Mouse (Mus musculus) brain, adult 2 months (tissue): Measurements from ENCODE around the gene Trim46.
A peak's percentile ranks its signal among the peaks of the same experiment; 100 is the strongest.
"Not testable (repeated sequence)": the region's sequence is repeated elsewhere in the genome, so short reads cannot be mapped to it uniquely, and the experiment has no call there.

Experiments used
- DNase-seq: peaks from one replicate; pipeline ENCODE4 v3.0.0; 2011; ENCODE audit warnings: low read depth, low spot score

The Trim46 gene

GRCm38 (mm10) chr3:89233562-89234110, 12.5 kb downstream of the Trim46 start:
- DNase-seq = no peak

DNA sequence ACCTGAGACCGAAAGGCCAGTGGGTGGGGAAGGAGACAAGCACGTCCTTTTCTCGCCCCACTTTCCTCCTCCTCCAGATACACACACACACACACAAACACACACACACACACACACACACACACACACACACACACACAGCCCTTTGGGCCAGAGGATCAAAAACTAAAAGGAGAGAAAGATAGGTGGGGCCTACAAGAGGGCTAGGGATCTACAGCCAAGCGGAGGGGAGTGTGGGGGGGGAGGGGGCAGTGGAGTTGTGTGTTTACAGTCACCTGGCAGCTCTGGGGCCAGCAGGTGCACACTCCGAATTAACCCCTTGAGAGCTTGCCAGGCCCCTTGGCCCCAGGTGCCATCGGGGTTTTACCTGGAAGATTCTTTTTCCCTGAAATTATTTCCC, 13.5 kb downstream of the Trim46 start:
- no peak for DNase-seq

DNA sequence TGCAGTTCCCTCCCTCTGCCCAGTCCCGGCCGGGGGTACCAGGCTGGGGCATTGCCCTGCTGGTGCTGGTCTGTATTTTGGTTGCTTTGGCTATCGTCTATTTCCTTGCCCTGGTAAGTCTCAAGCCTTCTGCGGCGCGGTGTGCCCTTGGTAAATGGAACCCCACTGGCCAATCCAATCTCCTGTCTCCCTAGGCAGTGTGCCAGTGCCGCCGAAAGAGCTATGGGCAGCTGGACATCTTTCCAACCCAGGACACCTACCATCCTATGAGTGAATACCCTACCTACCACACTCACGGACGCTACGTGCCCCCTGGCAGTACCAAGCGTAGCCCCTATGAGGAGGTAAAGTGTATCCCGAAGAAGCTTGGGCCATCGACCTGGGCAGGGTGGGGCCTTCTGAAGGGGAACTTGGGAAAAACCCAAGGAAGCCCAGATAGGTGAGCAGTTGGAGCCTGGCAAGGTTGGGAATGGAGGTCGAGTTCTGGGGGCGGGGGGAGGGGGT, 14.3 kb downstream of the Trim46 start:
- no peak for DNase-seq

GRCm38 (mm10) chr3:89231345-89231744, 14.8 kb downstream of the Trim46 start:
- no peak for DNase-seq

- no peak for DNase-seq
These were observed 15.5 kb downstream of the Trim46 start for GRCm38 (mm10) chr3:89230561-89230960.

DNA sequence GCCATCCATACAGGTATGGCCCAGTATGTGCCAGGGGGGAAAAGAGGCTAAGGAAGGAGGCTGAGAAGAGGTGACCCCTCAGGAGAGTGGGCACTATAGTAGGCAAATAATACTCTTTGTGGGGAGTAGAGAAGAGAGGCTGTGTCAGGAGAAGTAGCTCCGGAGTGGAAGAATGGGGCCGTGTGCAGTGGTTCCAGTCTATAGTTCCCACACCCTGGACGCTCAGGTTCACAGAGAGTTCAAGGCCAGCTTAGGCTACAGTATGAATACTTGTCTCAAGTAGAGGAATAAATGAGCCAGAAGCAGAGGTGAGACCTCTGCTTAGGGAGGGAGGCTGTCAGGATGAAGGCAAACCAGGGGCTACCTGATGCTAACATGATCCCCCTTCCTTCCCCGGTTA, 16.8 kb downstream of the Trim46 start:
- no peak for DNase-seq

DNA sequence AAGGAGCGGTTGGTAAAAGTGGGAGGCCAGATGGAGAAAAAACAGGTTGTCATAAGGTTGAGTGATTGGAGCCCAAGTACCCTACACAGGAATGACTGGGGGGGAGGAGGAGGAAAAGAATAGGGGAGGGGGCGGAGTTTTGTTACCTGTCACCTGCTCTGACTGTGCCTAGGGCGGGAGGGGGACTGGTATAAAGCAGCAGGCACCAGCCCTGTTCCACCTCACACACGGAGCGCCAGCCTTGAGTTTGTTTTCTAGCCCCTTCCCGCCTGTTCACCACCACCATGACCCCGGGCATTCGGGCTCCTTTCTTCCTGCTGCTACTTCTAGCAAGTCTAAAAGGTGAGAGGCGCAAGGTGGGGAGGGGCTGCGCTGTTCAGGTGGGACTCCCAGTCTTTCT, 17.3 kb downstream of the Trim46 start, which contains the start of gene Muc1:
Gene Muc1, plus strand, starts transcription at position 222 of the 400 bp plus-strand sequence.
- no peak for DNase-seq

GRCm38 (mm10) chr3:89228180-89228549, 17.9 kb downstream of the Trim46 start:
- peak; percentile 86 for DNase-seq

DNA sequence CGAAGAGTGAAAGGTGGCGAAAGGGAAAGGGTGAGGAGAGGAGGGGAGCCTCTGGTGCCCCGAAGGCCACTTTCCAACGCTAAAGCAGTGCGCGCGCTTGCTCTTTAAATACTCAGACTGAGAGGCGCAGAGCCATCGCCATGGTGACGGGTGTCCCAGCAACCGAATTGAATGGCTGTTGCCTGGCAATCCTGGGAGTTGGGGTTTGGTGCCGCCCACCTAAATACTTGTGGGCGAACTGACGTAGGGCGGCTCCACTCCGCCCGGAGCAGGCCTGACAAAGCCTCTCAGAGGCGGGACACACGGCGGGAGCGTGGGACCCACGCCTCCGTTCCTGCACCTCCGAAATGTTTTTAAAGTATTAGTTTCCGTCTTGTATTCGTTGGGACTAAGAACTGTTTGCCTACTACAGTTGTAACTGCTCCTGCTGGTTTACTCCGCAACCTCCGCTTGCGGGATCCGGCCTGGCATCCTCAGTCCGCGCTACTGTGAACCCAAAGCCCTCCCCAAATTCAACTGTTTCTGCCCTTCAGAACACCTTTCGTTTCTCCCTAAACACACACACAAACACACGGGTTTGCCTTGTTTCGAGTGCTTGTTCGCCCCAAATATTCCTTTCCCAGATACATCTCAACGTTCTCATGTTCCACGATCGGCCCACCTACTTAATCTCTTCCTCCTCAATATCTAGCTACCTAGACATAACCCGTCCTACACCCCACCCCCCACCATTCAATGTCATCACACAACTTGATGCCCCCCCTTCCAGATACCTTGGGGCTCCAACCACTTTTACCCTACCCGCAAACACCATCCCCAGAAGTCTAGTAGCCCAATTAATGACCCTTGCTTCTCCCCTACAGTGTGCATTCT, 18.6 kb downstream of the Trim46 start:
- peak; percentile 96 for DNase-seq

DNA sequence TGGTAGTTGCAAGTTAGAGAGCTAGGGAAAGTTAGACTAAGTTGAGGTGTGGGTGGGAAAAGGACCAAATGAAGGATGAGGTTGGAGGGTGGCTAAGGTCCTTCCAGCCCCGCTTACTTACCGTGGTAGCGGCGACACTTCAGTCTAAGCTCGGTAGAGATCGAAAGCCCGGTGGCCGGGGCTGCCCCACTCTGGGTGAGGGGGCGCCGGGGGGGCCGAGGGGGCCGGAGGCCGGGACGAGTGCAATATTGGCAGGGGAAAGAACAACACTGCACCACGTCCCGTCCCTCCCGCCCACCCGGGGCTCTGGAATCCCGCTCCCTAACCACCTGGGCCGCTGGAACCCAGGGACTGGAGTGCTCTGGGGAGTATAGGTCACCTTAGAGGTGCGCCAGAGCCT, 19.2 kb downstream of the Trim46 start, which contains the start of gene Mtx1:
Gene Mtx1, minus strand, starts transcription at position 189 of the 400 bp plus-strand sequence.
- no peak for DNase-seq

GRCm38 (mm10) chr3:89226361-89226760, 19.7 kb downstream of the Trim46 start:
- DNase-seq = no peak

- DNase-seq = peak; percentile 67
These were observed 20.2 kb downstream of the Trim46 start for GRCm38 (mm10) chr3:89225918-89226317.

GRCm38 (mm10) chr3:89225321-89225815, 20.7 kb downstream of the Trim46 start:
- DNase-seq = no peak

- no peak for DNase-seq
These were observed 21.3 kb downstream of the Trim46 start for GRCm38 (mm10) chr3:89224796-89225195.

GRCm38 (mm10) chr3:89221167-89221566, 24.9 kb downstream of the Trim46 start:
- peak; percentile 56 for DNase-seq

DNA sequence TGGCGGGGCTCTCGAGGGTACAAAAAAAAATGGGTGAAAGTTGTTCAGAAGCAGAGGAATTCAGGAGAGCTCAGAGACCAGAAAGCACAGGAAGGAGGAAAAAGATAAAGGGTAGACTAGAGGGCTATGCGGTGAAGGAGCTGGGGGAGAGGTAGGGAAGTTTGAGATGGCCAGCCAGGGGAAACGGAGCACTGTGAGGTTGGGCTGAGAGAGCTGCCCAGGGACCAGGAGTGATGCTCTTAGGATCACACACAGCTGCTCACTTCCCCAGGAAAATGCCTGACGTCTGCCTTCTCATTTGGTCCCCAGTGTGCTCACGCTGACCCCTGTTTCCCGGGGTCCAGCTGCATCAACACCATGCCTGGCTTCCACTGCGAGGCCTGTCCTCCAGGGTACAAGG, 26.6 kb downstream of the Trim46 start:
- DNase-seq = no peak

DNA sequence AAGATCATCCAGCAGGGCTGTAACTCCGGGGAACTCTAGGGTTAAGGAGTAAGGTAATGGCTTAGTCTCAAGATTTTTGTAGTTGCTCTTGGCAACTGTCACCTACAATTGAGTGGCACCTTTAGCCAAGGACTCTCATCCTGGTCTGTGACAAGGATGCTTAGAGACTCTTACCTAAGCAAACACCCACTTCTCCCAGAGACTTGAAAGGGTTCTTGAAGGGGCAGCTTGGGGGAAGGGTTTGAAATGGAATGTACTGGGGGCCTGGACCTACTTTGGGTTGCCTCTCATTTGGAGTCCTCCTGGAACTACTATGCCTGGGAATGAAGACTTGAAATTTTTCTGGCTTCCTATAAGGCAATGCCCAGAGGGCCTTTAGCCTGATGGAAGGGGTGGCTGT, 27.8 kb downstream of the Trim46 start:
- DNase-seq = no peak

GRCm38 (mm10) chr3:89216407-89216806, 29.7 kb downstream of the Trim46 start:
- not testable (repeated sequence) for DNase-seq

- DNase-seq = peak; percentile 94
These were observed 30.3 kb downstream of the Trim46 start for GRCm38 (mm10) chr3:89215853-89216252.

DNA sequence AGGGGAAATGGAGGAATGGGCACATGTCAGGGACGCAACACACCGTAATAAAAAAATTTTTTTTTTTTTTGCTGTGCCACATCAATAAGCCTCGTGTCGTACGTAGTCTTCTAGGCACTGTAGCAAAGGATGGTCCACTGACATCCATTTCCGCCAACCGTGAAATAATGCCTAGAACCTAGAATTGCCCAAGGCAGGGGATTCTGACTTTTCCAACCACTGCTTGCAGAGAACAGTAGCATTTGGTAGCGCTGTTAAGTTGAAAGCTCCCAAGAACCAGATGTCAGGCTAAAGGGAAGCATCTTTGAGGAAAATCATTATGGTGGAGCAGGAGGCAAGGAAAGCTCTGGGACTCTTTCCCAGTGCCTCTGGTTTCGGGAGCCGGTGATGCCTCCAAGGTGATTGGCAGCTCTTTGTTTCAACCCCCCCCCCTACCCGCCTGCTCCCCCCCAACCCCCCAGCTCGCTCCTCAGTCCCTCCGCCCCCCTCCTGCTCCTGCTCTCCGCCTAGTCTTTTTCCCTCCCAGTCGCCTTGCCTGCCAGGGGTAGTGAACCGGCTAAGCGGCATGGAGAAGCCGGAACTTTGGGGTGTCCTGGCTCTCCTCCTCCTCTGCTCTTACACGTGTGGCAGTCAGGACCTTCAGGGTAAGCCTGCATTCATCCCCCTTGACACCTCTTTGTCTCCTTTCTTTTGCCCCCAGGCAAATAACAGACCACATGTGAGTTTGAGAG, 31.3 kb downstream of the Trim46 start, which contains the start of gene Thbs3:
Gene Thbs3, plus strand, starts transcription at position 500 of the 731 bp plus-strand sequence.
- peak; percentile 46 for DNase-seq

- DNase-seq = peak; percentile 96
These were observed 32.1 kb downstream of the Trim46 start for GRCm38 (mm10) chr3:89213803-89214530.
